Mouse (Mus musculus): ENCODE data around the gene 4930524B15Rik.

DNA sequence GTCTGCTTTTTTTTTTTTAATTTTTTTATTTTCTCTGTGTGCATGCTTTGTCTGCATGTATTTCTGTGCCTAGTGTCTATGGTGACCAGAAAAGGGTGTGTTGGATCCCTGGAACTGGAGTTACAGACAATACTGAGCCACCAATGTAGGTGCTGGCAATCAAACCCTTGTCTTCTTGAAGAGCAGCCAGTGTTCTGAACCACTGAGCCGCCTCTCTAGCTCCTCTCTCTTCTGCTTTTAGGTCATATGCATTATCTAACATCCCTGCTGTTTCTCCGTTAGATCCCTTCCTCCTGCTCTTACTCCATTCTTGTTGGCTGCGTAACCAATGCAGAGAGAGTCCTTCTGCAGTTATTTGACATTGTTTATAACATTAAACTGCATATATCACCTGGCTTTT lies 43.5 kb downstream of the 4930524B15Rik start:
- TF ChIP-seq CTCF (IDR thresholded peaks at IDR 0.05; ENCODE audit: borderline replicate concordance, control insufficient read depth, extremely low read depth, insufficient read depth, low read length, poor library complexity) (no peak), POLR2A (IDR thresholded peaks at IDR 0.05; ENCODE audit: control insufficient read depth, extremely low read depth, insufficient read depth, low read length, poor library complexity) (no peak)
